Mouse (Mus musculus) spleen, adult 12 weeks (tissue): Measurements from ENCODE around the gene Treh.

ENCODE experiments used
- DNase-seq: peaks from one replicate; pipeline ENCODE4 v3.0.0; 2022; ENCODE audit warnings: low spot score

Gene Treh

GRCm38 (mm10) chr9:44735886-44736285 lies 62.9 kb downstream of the Treh start:
- DNase-seq, result no peak
